Mouse (Mus musculus) liver, embryonic 11.5 days (tissue): ENCODE measurements at regions not wholly inside any gene's neighbourhood (a gene's known extent, or its start where the extent isn't known, plus 50 kb on each side); places are given as distances from the start of the nearest gene placed in this dataset.
"Not testable (repeated sequence)": the region's sequence is repeated elsewhere in the genome, so short reads cannot be mapped to it uniquely, and the experiment has no call there.

ENCODE experiments used
- ATAC-seq: fragments of 200-750 bp; cut with Nextera tagmentation; replicated peaks from 2 replicates; pipeline ENCODE4 v1.8.0; 2017; ENCODE audit warnings: moderate number of reproducible peaks, mild to moderate bottlenecking, moderate TSS enrichment, moderate library complexity; ENCODE audit not compliant: low FRiP score
- DNase-seq: peaks from one replicate; pipeline ENCODE4 v3.0.0-alpha.2; 2017; ENCODE audit warnings: low spot score
- H3K27ac ChIP-seq: fragments of 300-500 bp; sonication (generic); 2 replicates; pipeline ENCODE4 v1.5.1; 2014; ENCODE audit warnings: mild to moderate bottlenecking, low read depth, low read length, control low read depth
- H3K27me3 ChIP-seq: fragments of 300-500 bp; sonication (generic); replicated peaks from 2 replicates; pipeline ENCODE4 v1.6.1; 2014; ENCODE audit warnings: low read length, mixed read lengths; ENCODE audit not compliant: control insufficient read depth, insufficient read depth
- H3K36me3 ChIP-seq: fragments of 300-500 bp; sonication (generic); 2 replicates; pipeline ENCODE4 v1.6.1; 2014; ENCODE audit warnings: mild to moderate bottlenecking, low read length, moderate library complexity, mixed read lengths; ENCODE audit not compliant: control insufficient read depth, insufficient read depth
- H3K4me1 ChIP-seq: fragments of 300-500 bp; sonication (generic); replicated peaks from 2 replicates; pipeline ENCODE4 v1.6.1; 2014; ENCODE audit warnings: low read length, mixed read lengths; ENCODE audit not compliant: control insufficient read depth, insufficient read depth
- H3K4me2 ChIP-seq: fragments of 300-500 bp; sonication (generic); 2 replicates; pipeline ENCODE4 v1.6.1; 2014; ENCODE audit warnings: mild to moderate bottlenecking, control low read depth, moderate library complexity
- H3K4me3 ChIP-seq: fragments of 300-500 bp; sonication (generic); 2 replicates; pipeline ENCODE4 v1.5.1; 2014; ENCODE audit warnings: low read depth, low read length, control low read depth
- H3K9ac ChIP-seq: fragments of 300-500 bp; sonication (generic); 2 replicates; pipeline ENCODE4 v1.6.1; 2014; ENCODE audit warnings: low read depth, low read length, control low read depth
- H3K9me3 ChIP-seq: fragments of 300-500 bp; sonication (generic); 2 replicates; pipeline ENCODE4 v1.6.1; 2016; ENCODE audit warnings: low read length, inconsistent platforms, mixed read lengths; ENCODE audit not compliant: control insufficient read depth
- WGBS: fragments of 180-500 bp; shearing (Covaris S2); extraction: QIAGEN DNeasy Blood & Tissue Kit; methylation state at CpG from one replicate; pipeline ENCODE4 v1.1.7; 2014; 5-methylcytosine and 5-hydroxymethylcytosine counted together

- Histone ChIP-seq H3K27ac (no peak overlapping the region), H3K9ac (no peak overlapping the region), H3K4me3 (no peak overlapping the region), H3K36me3 (no peaks in the 10 kb centered on the region), H3K9me3 (no peaks in the 10 kb centered on the region), H3K4me1 (no peaks in the 10 kb centered on the region), H3K4me2 (no peak overlapping the region), H3K27me3 (no peaks in the 10 kb centered on the region)
- ATAC-seq (no peak), DNase-seq (no peak)
- WGBS: 63% methylated on average over 5 of the region's 5 CpGs
Measured at GRCm38 (mm10) chr4:145409796-145410475, 95.0 kb upstream of the Tnfrsf8 start.

GRCm38 (mm10) chr4:145406050-145406449 is 91.1 kb upstream of the Tnfrsf8 start:
- H3K27ac ChIP-seq, H3K4me3 ChIP-seq, DNase-seq, H3K4me2 ChIP-seq, H3K9ac ChIP-seq, H3K36me3 ChIP-seq, H3K9me3 ChIP-seq, H3K4me1 ChIP-seq, H3K27me3 ChIP-seq: not testable (repeated sequence)
- 56% methylated on average over 1 of the region's 1 CpGs for WGBS
- ATAC-seq: peak; percentile 37

GRCm38 (mm10) chr4:145404230-145404629 is 89.3 kb upstream of the Tnfrsf8 start:
- not testable (repeated sequence) for H3K36me3 ChIP-seq, H3K4me1 ChIP-seq, H3K9me3 ChIP-seq, ATAC-seq, DNase-seq, H3K27ac ChIP-seq, H3K4me3 ChIP-seq, H3K9ac ChIP-seq, H3K4me2 ChIP-seq, H3K27me3 ChIP-seq
- WGBS: 69% methylated on average over 6 of the region's 6 CpGs

- not testable (repeated sequence) for H3K4me1 ChIP-seq, H3K4me3 ChIP-seq, H3K27me3 ChIP-seq, H3K9ac ChIP-seq, DNase-seq, H3K4me2 ChIP-seq, H3K9me3 ChIP-seq, H3K27ac ChIP-seq, H3K36me3 ChIP-seq, ATAC-seq
- WGBS: 82% methylated on average over 3 of the region's 4 CpGs
Measured at GRCm38 (mm10) chr4:145378876-145379275, 63.9 kb upstream of the Tnfrsf8 start.

- H3K9me3 ChIP-seq, H3K4me2 ChIP-seq: not testable (repeated sequence)
Measured at GRCm38 (mm10) chr4:145377306-145378067, 62.5 kb upstream of the Tnfrsf8 start.

GRCm38 (mm10) chr4:145369753-145370152 is 54.8 kb upstream of the Tnfrsf8 start:
- H3K4me1 ChIP-seq: no peaks in the 10 kb centered on the region
- H3K36me3 ChIP-seq: no peaks in the 10 kb centered on the region
- H3K27me3 ChIP-seq: no peaks in the 10 kb centered on the region
- H3K4me2 ChIP-seq: no peak overlapping the region
- H3K4me3 ChIP-seq: no peak overlapping the region
- no peak for DNase-seq
- H3K27ac ChIP-seq: no peak overlapping the region
- ATAC-seq: no peak
- H3K9ac ChIP-seq: no peak overlapping the region
- WGBS: 78% methylated on average over 1 of the region's 1 CpGs
- no peaks in the 10 kb centered on the region for H3K9me3 ChIP-seq

More at GRCm38 (mm10) chr4:145377306-145378067, 62.5 kb upstream of the Tnfrsf8 start:
- WGBS: 83% methylated on average over 13 of the region's 14 CpGs
- not testable (repeated sequence) for H3K27me3 ChIP-seq, DNase-seq, H3K4me3 ChIP-seq, H3K27ac ChIP-seq, H3K4me1 ChIP-seq, H3K36me3 ChIP-seq, H3K9ac ChIP-seq, ATAC-seq

GRCm38 (mm10) chr4:145367274-145367822 is 52.4 kb upstream of the Tnfrsf8 start:
- no peaks in the 10 kb centered on the region for H3K36me3 ChIP-seq
- H3K4me2 ChIP-seq: no peak overlapping the region
- H3K27ac ChIP-seq: no peak overlapping the region
- ATAC-seq: no peak
- H3K4me1 ChIP-seq: no peaks in the 10 kb centered on the region
- no peaks in the 10 kb centered on the region for H3K27me3 ChIP-seq
- no peak overlapping the region for H3K4me3 ChIP-seq
- no peaks in the 10 kb centered on the region for H3K9me3 ChIP-seq
- no peak for DNase-seq
- H3K9ac ChIP-seq: no peak overlapping the region

- Histone ChIP-seq H3K4me1 (no peaks in the 10 kb centered on the region), H3K36me3 (no peaks in the 10 kb centered on the region), H3K9me3 (no peaks in the 10 kb centered on the region), H3K9ac (no peak overlapping the region), H3K27ac (no peak overlapping the region), H3K27me3 (no peaks in the 10 kb centered on the region), H3K4me2 (no peak overlapping the region), H3K4me3 (no peak overlapping the region)
- no peak for DNase-seq
- WGBS: 45% methylated on average over 5 of the region's 5 CpGs
- no peak for ATAC-seq
Measured at GRCm38 (mm10) chr4:145366301-145366700, 51.3 kb upstream of the Tnfrsf8 start.

- not testable (repeated sequence) for H3K4me3 ChIP-seq, H3K27ac ChIP-seq, H3K4me2 ChIP-seq, ATAC-seq, H3K27me3 ChIP-seq, H3K9me3 ChIP-seq, H3K36me3 ChIP-seq, DNase-seq, H3K4me1 ChIP-seq, H3K9ac ChIP-seq
- 81% methylated on average over 2 of the region's 2 CpGs for WGBS
Measured at GRCm38 (mm10) chr4:145365793-145366192, 50.8 kb upstream of the Tnfrsf8 start.
